Mouse (Mus musculus): ENCODE measurements around the gene Lancl1.

Gene Lancl1

GRCm38 (mm10) chr1:67038246-67038987 is at the start of gene Lancl1:
TSS of gene Lancl1 (minus strand) at chr1:67038872.
- peak; percentile 90 for DNase-seq

GRCm38 (mm10) chr1:67079146-67079545 is 40.5 kb upstream of the Lancl1 start:
- DNase-seq, result no peak

- no peak for DNase-seq
Measured at GRCm38 (mm10) chr1:67078666-67079065, 40.0 kb upstream of the Lancl1 start.

- no peak for DNase-seq
Measured at GRCm38 (mm10) chr1:67077739-67078138, 39.1 kb upstream of the Lancl1 start.

- DNase-seq, result no peak
Measured at GRCm38 (mm10) chr1:67067561-67067960, 28.9 kb upstream of the Lancl1 start.

GRCm38 (mm10) chr1:67065347-67066270 is 26.9 kb upstream of the Lancl1 start:
- DNase-seq, result no peak

- peak; percentile 78 to 81 for DNase-seq
Measured at GRCm38 (mm10) chr1:67061456-67062085, 22.9 kb upstream of the Lancl1 start.

GRCm38 (mm10) chr1:67055816-67056215 is 17.1 kb upstream of the Lancl1 start:
- no peak for DNase-seq

GRCm38 (mm10) chr1:67052721-67053120 is 14.0 kb upstream of the Lancl1 start:
- no peak for DNase-seq

GRCm38 (mm10) chr1:67049600-67049999 is 10.9 kb upstream of the Lancl1 start:
- no peak for DNase-seq

- DNase-seq, result no peak
Measured at GRCm38 (mm10) chr1:67048696-67049095, 10.0 kb upstream of the Lancl1 start.

- DNase-seq, result no peak
Measured at GRCm38 (mm10) chr1:67045100-67045499, 6.4 kb upstream of the Lancl1 start.

- DNase-seq, result no peak
Measured at GRCm38 (mm10) chr1:67042583-67042982, 3.9 kb upstream of the Lancl1 start.

- DNase-seq, result no peak
Measured at GRCm38 (mm10) chr1:67039083-67039482, 411 bp upstream of the Lancl1 start.

GRCm38 (mm10) chr1:67037198-67037597 is 1.5 kb downstream of the Lancl1 start:
- no peak for DNase-seq

- no peak for DNase-seq
Measured at GRCm38 (mm10) chr1:67033278-67033677, 5.4 kb downstream of the Lancl1 start.

- no peak for DNase-seq
Measured at GRCm38 (mm10) chr1:67026927-67027511, 11.7 kb downstream of the Lancl1 start.

GRCm38 (mm10) chr1:67026142-67026541 is 12.5 kb downstream of the Lancl1 start:
- DNase-seq, result no peak

GRCm38 (mm10) chr1:67022767-67023166 is 15.9 kb downstream of the Lancl1 start:
- DNase-seq, result no peak

GRCm38 (mm10) chr1:67022051-67022450 is 16.6 kb downstream of the Lancl1 start:
- no peak for DNase-seq

GRCm38 (mm10) chr1:67020637-67021161 is 18.0 kb downstream of the Lancl1 start:
- no peak for DNase-seq

GRCm38 (mm10) chr1:67017101-67017870 is 21.4 kb downstream of the Lancl1 start:
- no peak for DNase-seq
